Mouse (Mus musculus) urinary bladder, adult 2 months (tissue): ENCODE measurements around the gene Ndufaf7. TPM values are rescaled to one million over a fixed set of nuclear protein-coding genes. Genes with fewer than 3 reads are reported as not detected.

ENCODE experiments used
- DNase-seq: peaks from one replicate; pipeline ENCODE4 v3.0.0; 2022; ENCODE audit warnings: low spot score
- polyA plus RNA-seq: library from polyadenylated mRNA; depleted of rRNA; stranded (reverse); fragments of >200 nt; gene quantifications from 2 replicates; pipeline ENCODE4 v1.2.3, GENCODE M21; 2012; rRNA removed

The Ndufaf7 gene
- polyA plus RNA-seq, 1 experiment: 29.5 TPM

DNA sequence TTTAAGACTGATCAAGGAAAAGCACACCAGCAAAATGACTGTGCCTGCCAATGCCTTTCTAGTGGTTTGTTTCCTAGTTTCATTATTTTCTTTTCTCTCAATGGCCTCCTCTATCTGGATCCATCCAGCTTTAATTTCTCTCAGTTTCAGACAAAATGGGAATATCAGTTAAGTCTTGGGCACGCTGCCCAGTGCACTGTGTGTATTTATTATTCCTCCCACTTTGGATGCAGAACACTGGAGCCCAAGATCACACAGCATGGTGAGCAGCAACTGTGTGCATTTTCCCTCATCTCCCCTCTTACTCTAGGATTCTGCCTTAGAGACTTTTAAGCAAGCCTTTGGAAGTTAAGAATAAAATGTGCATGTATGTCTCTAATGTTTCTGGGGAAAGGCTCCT lies 27.5 kb downstream of the Ndufaf7 start:
- DNase-seq: no peak

DNA sequence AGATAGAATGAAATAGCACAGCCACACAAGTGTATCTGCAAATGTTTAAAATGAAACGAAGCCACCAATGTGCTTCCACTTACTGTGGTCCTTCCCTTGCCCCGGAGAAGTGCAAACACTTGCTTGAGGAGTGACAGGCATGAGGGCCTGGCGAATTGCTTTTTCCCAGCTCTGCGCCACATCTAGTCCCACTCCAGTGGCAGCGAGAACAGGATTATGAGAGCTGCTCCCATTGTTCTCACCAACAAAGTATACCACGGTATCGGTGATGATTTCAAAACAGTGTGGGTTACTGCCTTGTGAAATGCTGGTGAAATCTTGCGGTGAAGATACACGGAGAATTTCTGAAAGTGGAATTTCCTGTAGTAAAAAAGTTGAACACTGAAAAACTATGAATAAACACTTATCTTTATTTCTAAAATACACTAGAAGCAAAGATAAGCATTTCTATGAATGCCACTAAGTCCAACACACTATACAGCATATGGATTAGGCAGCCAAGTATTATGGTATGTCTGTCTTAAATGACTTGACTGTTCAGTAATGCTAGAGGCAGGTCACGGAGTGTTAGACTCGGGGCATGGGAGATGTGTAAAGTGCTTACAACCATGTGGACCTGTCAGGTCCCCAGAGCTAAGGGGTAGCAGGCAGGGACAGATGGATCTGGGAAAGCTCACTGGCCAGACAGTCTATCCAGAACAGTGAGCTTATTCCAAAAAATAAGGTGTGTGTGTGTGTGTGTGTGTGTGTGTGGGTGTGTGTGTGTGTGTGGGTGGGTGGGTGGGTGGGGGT lies 29.4 kb downstream of the Ndufaf7 start:
- DNase-seq: no peak

DNA sequence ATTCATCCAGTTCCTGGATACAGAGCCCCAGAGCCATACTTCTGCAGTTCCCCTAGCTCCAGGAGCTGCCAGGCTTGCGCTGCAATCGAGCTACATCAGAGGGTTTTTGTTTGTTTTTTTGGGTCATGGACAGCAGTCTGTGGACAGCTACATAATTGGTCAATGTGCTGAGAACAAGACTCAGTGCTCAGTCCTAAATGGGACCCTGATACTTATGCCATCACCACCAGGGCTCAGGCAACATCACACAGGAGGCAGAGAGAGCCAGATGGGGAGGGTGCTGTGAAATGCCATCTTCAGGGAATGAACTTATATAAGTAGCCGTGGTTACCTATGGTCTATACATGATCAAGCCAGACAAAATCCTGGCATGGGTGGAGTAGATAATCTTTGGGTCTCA lies 31.6 kb downstream of the Ndufaf7 start:
- DNase-seq: no peak

DNA sequence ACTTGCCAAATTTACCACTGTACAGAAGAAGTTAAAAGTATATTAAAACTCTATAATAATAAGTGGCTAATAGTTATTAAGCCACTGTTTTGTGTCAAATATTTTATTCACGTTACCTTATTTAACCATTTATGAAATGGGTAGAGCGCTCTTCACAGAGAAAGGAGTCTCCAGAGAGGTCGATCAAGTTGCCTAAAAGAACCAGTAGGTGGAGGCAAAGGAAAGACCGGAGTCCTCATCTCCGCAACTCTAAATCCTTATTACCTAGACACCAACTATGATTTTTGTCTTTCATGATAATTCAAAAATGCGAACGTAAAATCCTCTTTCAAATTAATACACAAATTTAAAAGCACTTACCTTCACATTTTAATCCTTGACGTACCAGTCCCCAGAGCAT lies 46.2 kb downstream of the Ndufaf7 start:
- no peak for DNase-seq

DNA sequence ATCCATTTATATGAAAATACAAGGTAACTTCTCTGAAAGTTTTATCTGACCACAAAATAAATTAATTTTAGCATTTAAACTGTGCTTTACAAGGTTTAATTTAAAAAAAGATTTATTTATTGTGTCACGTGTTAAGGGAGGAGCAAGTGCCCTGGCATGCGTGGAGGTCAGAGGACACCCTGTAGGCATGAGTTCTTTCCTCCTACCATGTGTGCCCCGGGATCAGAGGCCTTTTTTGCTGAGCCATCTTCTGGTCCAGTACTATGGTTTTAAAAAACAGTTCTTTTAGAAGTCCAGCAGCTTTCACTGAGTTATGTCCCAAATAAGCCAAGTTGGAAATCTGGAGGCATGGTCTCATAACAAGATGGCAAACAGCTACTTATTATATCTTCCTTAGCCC lies 46.8 kb downstream of the Ndufaf7 start:
- no peak for DNase-seq

DNA sequence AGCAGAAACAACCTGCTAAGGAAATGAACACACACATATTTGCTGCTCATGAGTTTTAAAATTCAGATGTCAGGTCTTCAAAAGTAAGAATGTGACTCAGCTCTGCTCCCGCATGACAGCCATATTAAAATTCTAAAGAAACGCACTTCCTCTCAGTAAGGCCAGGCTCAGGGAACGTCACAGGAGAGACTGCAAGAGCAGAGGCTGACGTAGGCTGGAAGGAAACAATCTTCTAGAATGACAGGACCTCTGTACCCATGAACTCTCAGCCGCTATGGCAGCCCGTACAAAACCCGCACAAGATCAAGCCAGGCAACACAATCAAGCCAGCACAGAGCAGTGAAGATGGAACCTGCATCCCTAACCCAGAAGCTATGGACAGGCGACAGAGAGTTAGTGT lies 52.1 kb downstream of the Ndufaf7 start:
- DNase-seq: no peak

DNA sequence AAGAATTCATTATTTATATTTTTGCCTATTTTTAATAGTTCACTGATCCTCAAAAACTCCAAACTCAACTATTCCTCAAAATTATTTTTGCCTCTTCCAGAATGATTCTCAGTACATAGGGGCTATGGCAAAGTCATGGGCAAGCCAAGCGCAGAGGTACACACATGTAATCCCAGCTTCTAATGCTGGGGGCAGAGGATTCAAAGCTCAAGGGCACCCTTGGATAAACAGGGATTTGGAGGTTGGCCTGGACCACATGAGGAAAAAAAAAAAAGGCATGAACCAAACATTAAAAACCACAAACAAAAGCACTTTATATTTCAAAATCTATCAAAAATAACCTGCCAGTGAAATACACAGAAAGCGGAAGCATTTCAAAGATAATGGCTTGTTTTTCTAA lies 54.6 kb downstream of the Ndufaf7 start:
- no peak for DNase-seq

DNA sequence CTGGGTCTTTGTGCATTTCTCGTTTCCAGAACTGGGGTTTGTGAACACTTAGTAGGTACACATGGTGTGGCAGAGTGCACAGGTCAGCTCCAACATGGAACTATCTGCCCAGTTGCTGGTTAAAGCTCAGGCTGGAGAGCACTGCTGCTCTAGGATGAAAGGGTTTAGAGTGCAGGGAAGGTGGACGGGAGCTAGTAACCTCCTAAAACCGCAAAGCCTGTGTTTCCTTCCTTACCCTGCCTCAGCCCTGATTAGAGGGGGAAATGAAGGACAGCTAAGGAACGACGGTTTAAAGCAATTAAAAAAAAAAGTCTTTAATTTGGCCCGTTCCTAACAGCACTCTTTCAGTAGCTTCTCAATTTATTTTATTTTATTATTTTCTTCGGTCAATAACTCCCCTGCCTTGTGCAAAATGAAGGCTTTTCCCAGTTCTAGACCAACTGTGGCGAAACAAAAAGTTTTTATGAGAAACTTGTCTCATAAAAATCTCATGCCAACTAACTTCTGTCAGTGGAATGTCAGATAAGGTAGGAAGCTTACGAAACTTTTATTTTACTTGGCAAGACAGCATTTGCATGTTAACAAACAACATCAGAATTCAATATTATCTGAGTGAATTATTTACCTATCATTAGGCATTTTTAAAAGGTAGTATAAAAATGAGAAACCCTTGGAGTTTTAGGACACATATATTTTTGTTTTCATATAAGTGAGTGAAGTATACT lies 55.5 kb downstream of the Ndufaf7 start:
- no peak for DNase-seq

DNA sequence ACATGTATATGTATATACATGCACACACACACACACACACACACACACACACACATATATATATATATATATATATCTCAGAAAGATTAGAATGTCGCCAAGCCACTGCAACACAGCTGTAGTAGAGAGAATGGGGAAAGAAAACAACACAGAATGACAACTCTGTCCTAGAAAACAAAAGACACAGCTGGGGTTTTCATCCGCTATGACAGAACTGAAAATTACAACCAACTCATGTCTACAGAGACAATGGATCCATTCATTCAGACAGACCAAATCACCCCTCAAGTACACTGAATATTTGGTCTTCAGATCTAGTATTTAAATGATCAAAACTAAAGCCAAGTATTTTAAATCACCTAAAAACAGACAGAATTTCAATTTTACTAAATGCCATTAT lies 56.7 kb downstream of the Ndufaf7 start:
- DNase-seq: no peak

DNA sequence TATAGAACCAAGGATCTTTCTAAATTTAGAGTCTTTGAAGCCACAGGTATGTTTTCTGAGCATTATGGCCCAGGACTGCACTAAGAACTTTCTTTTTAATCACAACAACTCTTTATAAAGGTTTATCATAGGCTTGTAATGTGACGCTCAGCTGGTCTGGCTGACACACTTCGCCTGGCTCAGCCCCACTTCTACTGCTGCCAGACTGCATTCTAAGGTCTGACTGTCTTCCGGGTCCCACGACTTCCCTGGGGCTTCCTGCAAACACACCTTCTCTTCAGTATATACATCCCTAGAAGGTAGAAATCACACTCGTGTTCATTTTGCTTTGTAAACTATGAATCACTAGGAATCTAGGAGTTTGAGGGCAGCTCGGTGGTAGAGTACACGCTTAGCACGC lies 57.4 kb downstream of the Ndufaf7 start:
- DNase-seq: no peak

DNA sequence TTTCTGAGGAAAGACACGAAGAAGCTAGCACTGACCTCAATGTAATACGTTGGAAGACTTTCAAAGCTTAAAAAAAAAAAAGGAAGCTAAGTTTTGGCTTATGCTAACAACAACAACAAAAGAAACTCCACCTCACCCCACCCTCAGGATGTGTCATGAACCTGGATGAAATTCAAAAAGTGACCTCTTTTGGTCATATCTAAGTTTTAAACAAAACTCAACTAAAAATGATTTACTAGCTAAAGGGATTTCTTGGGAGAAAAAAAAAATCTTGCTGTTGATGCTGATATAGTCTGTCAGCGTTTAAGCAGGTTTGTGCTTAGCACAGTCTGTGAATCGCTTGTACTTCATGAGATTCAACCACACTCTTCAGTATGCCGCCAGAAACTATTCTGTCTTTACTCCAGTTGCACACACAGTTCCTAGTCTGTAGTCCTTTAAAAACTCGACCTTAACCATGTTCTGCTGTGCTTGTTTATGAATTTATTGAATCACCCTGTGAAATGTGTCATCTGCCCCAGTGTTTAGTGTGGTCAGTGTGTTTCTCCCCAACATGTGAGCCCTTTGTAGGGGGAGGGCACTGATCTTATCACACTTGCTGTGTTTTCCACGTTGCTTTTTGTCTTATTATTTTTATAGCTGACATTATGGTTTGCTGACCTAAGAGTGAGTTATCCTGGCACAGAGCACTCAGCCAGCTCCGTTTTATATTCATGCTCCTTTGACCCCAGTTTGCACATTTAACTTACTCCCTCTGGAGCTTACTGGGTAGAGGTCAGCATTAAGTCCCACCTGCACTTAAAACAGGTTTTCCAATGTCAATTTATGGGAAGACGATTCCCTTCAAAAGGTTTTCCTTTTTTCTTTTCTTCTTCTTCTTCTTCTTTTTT lies 58.2 kb downstream of the Ndufaf7 start:
- DNase-seq: no peak

Other genes starting within 250 kb of the Ndufaf7 start
- 9.3 and 9.8 TPM in 2 replicates for gene Strn, start 199.9 kb upstream of the Ndufaf7 start, polyA plus RNA-seq
- 17.5 and 19.9 TPM in 2 replicates for gene Heatr5b, start 101.8 kb upstream of the Ndufaf7 start, polyA plus RNA-seq
- 25.2 and 27.0 TPM in 2 replicates for gene Gpatch11, start 101.6 kb upstream of the Ndufaf7 start, polyA plus RNA-seq
- gene Eif2ak2, start 54.6 kb upstream of the Ndufaf7 start, polyA plus RNA-seq: 7.9 and 13.0 TPM in 2 replicates
- gene Sult6b1, start 30.1 kb upstream of the Ndufaf7 start, polyA plus RNA-seq: not detected in 2 replicates
- gene Cebpzos, start 20.6 kb upstream of the Ndufaf7 start, polyA plus RNA-seq: 30.3 and 37.0 TPM in 2 replicates
- gene Cebpz, start 70 bp upstream of the Ndufaf7 start, polyA plus RNA-seq: 15.1 and 19.2 TPM in 2 replicates
- gene Prkd3, start 83.7 kb downstream of the Ndufaf7 start, polyA plus RNA-seq: 26.9 and 31.2 TPM in 2 replicates
- 21.6 and 25.3 TPM in 2 replicates for gene Qpct, start 114.8 kb downstream of the Ndufaf7 start, polyA plus RNA-seq